Mouse (Mus musculus) ES-E14 (cell line): ENCODE measurements around the gene Gm42715.

Source experiments
- CHD2 ChIP-seq: IDR thresholded peaks from 2 replicates; pipeline ENCODE4 v1.6.1; 2014; ENCODE audit warnings: mild to moderate bottlenecking, low read depth, low read length, inconsistent platforms
- MAFK ChIP-seq: IDR thresholded peaks from 2 replicates; pipeline ENCODE4 v1.6.1; 2014; ENCODE audit warnings: mild to moderate bottlenecking, low read depth, low read length, inconsistent platforms; ENCODE audit not compliant: insufficient read depth
- ZC3H11A ChIP-seq: IDR thresholded peaks from 2 replicates; pipeline ENCODE4 v1.6.1; 2012; ENCODE audit warnings: low read depth, mild to moderate bottlenecking, inconsistent platforms, low read length, borderline replicate concordance

- TF ChIP-seq ZC3H11A (no peak), CHD2 (no peak), MAFK (no peak)
Measured at GRCm38 (mm10) chr7:127476855-127477254, 42.5 kb upstream of the Gm42715 start.
